Mouse (Mus musculus): Measurements from ENCODE around the gene Inpp4a.

- TF ChIP-seq CTCF (conservative IDR thresholded peaks at IDR 0.05; ENCODE audit: low read length) (no peak), POU5F1 (IDR thresholded peaks at IDR 0.05; ENCODE audit: borderline replicate concordance, low read length) (no peak)
Measured at GRCm38 (mm10) chr1:37409647-37410046, 110.0 kb downstream of the Inpp4a start.
